Mouse (Mus musculus): ENCODE measurements at regions not wholly inside any gene's neighbourhood (a gene's known extent, or its start where the extent isn't known, plus 50 kb on each side); places are given as distances from the start of the nearest gene placed in this dataset.
"Not testable (repeated sequence)": the region's sequence is repeated elsewhere in the genome, so short reads cannot be mapped to it uniquely, and the experiment has no call there.

DNA sequence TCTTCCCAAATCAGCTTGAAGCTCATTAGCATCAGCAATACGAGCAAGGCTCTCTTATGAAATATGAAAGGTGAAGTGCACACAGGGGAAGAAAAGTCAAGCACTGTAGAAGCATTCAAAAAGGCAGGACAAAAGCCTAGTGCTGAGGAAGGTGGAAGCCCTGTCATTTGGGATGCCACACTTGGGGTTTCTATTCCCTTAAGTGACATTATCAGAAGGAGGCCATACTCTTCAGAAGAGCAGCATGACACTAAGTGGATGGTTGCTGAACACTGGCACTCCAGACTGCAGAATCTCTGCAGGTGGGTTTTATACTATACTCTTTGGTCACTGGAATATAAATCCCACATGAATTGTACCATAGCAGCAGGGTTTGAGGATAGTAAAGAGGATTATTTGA is 120.4 kb upstream of the Pcsk1 start:
- no peak for ATAC-seq (ENCODE audit: extremely low read depth, insufficient number of reproducible peaks, low FRiP score, poor library complexity, severe bottlenecking)

DNA sequence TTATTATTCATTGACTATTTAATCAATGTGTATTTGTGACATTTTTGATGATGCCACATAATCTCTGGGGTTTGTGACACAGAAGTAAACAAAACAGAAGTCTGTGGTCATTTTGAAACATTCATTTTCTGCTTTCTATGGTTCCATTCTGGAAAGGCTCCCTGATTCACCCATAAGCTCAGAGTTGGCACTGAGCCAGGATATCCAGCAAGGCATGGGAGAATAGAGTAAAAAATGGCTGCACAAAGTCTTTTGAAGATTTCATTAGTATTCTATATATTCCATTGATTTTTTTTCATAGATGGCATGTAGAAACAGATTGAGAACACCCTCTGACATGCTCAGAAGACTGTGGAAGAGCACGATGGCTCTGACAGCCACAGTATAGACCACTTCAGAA is 133.8 kb upstream of the Pcsk1 start:
- no peak for ATAC-seq (ENCODE audit: extremely low read depth, insufficient number of reproducible peaks, low FRiP score, poor library complexity, severe bottlenecking)

DNA sequence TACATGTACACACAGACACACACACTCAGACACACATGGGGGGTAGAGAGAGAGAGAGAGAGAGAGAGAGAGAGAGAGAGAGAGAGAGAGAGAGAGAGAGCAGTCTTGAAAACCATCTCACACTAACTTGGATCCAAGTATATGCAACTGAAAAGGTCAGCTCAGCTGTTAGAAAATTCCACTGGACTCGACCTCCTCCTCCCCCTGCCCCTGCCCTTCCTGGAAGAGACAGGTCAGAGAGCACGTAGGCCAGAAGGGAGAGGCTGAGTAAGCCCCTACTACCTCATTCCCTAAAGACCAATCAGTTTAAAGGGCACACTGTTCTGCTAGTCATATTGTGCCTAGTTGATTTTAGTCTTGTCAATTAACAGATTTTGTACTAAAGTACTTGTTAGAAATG is 105.0 kb upstream of the Cast start:
- ATAC-seq (ENCODE audit: extremely low read depth, insufficient number of reproducible peaks, low FRiP score, poor library complexity, severe bottlenecking): not testable (repeated sequence)

DNA sequence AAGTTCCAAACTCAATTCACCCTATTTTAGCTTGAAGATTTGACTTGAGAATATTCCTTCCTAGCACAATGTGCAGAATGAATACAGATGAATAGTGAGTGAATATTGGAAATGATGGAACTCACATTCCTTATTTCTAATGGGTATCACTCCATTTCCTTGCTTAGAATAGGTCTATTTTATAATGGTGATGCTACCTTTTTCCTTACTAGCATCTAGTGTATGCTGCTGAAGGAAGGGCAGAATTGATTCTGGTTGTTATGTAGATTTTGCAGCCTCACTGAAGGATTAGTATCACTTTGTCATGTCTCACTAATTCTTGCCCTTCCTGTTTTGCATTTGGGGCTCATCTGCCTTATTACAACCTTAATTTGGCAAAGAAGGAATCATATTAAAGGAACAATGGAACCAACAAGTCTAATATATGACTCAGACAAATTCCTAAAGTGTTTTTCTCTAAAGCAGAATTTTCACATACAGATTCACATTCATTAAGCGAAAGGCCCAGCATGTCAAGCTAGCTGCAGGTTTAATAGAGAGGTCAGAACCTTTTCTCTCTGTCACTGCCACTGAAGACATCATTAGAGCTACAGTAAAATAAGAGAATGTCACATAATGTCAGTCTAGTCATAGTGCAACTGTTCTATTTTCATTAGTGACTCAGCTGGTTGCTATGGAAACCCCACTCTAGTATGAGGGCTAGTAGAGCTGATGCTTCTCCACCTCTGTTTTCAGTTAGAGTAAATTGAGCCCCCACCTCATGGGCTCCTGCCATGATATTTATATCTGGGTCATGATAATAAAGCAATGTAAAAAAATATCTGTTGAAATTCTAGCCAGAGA is 94.8 kb upstream of the Cast start:
- no peak for ATAC-seq (ENCODE audit: extremely low read depth, insufficient number of reproducible peaks, low FRiP score, poor library complexity, severe bottlenecking)

DNA sequence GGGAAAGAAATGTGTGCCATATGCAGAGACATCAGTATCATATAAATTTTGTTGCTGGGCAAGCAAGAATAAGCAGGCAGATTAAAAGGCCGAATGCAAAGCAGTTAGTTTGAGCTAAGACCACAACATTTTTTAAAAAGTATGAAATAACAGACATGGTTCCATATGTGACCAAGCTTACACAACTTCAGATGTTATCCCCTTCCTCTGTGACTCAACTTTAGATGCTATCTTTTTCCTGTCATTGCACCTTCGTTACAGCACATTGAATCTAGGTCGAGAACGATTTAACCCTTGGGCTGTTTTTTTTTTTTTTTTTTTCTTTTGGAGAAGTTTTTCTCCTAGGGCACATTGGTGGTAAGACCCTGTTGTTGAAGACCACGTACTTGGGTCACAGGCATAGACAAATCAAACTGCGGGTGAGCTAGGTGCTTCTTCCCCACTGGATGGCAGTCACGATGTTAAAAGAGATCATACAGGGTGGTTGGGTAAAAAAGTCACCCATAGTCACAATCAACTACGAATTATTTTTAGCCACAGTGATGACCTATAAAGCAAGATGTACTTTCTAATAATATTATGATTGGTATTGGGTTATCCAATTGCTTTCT is 81.4 kb upstream of the Cast start:
- ATAC-seq (ENCODE audit: extremely low read depth, insufficient number of reproducible peaks, low FRiP score, poor library complexity, severe bottlenecking): no peak

DNA sequence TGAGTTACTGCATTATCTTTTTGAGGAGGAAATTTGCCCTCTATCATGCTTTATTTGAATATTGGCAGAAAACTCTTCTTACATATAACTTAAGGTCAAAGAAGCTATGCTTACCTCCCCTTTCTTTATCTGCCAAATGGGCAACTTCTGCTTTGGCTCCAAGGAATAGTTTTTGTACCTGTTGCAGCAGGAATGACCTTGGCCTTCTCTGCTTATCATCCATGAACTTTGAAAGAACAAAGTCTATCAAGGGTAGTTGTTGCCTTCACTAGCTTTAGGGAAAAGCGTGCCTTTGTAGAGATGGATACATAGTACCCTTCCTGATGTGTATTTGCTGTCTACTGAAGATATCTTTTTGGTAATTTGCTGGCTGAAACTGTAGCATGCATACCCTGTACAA is 59.1 kb upstream of the Cast start:
- ATAC-seq (ENCODE audit: extremely low read depth, insufficient number of reproducible peaks, low FRiP score, poor library complexity, severe bottlenecking): no peak

DNA sequence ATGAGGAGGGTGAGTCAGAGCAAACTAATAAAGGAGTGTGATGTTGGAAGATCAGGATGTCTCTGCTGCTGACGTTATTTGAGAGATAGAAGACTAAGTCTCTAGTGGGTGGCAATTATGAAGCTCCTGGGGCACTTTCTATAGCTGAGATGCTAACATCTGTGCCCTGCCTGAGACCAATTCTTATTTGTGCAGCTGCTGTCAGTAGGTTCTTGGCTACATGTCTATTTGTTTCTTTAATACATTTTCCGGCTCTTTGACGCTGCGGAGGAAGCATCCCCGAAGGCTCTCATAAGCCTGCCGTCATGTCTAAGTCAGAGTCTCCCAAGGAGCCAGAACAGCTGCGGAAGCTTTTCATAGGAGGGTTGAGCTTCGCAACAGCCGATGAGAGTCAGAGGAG is 55.4 kb upstream of the Cast start:
- no peak for ATAC-seq (ENCODE audit: extremely low read depth, insufficient number of reproducible peaks, low FRiP score, poor library complexity, severe bottlenecking)

DNA sequence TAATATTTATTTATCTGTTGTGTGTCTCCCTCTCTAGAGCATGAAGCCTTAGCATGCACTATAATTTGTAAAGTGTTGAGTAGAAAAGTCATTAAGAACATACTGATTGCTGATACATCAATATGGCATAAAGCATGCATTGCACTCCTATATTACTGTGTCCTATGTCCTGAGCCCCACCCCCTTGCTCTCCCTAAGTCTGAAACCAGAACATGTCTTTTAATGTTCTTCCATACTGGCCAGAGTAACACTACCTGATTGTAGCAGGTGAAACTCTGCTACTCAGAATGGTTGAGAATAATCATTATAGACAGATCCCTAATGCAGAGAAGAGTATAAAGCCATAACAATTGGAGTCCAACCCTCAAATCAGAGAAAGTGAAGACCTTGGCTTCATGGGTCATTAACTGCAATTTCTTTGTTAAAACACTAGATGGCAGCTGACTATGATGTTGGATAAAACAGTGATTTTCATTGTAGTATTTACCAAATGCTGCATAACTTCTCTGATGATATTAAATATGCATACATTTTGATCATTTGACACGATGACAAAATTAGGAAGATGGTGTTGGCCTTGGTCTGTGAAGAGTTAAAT is 52.9 kb upstream of the Cast start:
- 0 out of 2 replicates have a peak, but pooled peaks have one; percentile 26 for ATAC-seq (ENCODE audit: extremely low read depth, insufficient number of reproducible peaks, low FRiP score, poor library complexity, severe bottlenecking)
